Comparison of ENCODE assay signal across 10 mouse cellular contexts in the genomic region with DNA sequence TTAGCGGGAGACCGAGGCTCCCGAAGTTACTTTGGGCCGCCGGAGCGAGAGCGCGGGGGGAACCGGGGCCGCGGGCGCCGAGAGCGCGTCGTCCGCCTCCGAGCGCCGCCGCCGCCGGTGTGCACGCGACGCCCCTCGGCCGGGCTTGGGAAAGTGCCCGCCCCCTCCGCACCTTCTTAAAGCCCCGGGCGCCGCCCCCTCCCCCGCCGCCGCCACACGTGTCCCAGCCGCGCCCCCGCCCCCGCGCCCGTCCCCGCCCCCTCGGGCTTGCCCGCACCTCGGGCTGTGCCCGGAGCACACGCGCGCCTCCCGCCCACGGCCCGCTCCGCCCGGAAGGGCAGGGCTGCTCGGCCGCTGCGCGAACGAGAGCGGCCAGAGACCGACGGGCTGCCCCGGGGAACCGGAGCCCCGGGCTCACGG. TPM values are rescaled to one million over a fixed set of nuclear protein-coding genes. Genes with fewer than 3 reads are reported as not detected.
DNase-seq lines count a peak whose midpoint lies in the region; ATAC-seq lines count a peak whose summit lies in the region.
"Had no signal": no experiment of that assay in that cellular context is flagged by ENCODE, and none has a peak within 500 bp of the region (broad histone marks: within the 10 kb centered on the region; RNA-seq: fewer than 3 reads in every experiment).

A gene (minus strand): TSS at position 147 of the 420 bp plus-strand sequence.

- WGBS in neural tube, embryonic 14.5 days = 0% methylated on average over 19 of the region's 68 CpGs

- peak within 1 kb of the TSS; percentile 73 for H3K4me2 ChIP-seq in neural tube, embryonic 14.5 days (ENCODE audit: low read depth, low read length)

- peak; percentile 25 to 29 for DNase-seq in gastrocnemius, postnatal 4 days (ENCODE audit: low spot score in 2 of 2)
- no peak for DNase-seq in gastrocnemius, postnatal 14 days
- DNase-seq in ES-CJ7 (ENCODE audit: low read depth, low spot score) = peak; percentile 37
- DNase-seq in cerebellum, postnatal 4 days (ENCODE audit: low spot score in 2 of 2) = peak; percentile 46 to 81
- DNase-seq in heart, postnatal 14 days = peak; percentile 4 to 30
- peak; percentile 92 for DNase-seq in left cerebral cortex, postnatal 4 days

- peak; percentile 90 for ATAC-seq in neural tube, embryonic 14.5 days (ENCODE audit: low read depth)
- no peak for ATAC-seq in megakaryocyte-erythroid progenitor cell, adult 5-6 weeks (replicated peaks; ENCODE audit: low FRiP score, low TSS enrichment, poor library complexity, severe bottlenecking)

- H3K36me3 ChIP-seq in neural tube, embryonic 14.5 days (ENCODE audit: control insufficient read depth, insufficient read depth, low read length) = no peaks in the 10 kb centered on the region

- peak within 1 kb of the TSS; percentile 62 for H3K4me3 ChIP-seq in neural tube, embryonic 14.5 days (ENCODE audit: low read depth, low read length)

- peaks cover 8% of the 10 kb centered on the region for H3K4me1 ChIP-seq in neural tube, embryonic 14.5 days (ENCODE audit: control insufficient read depth, insufficient read depth, low read length)

- peak within 1 kb of the TSS; percentile 83 for H3K9ac ChIP-seq in neural tube, embryonic 14.5 days (replicated peaks; ENCODE audit: low read depth, low read length)

- H3K27ac ChIP-seq in neural tube, embryonic 14.5 days (ENCODE audit: low read depth, low read length) = peak within 1 kb of the TSS; percentile 92
- H3K27ac ChIP-seq: macrophage had no signal

- intact Hi-C loops in gastrocnemius, postnatal 14 days (cut with DNase I; ENCODE audit: low total_unique reads) = no loop called here
- intact Hi-C loops in heart, postnatal 14 days (cut with DNase I) = no loop called here
- intact Hi-C loops in left cerebral cortex, postnatal 4 days (cut with DNase I) = loop anchor here (10.0 kb wide), 1 partner anchor 410 kb away; no protein-coding TSS in a partner anchor

- H3K27me3 ChIP-seq in neural tube, embryonic 14.5 days (ENCODE audit: control insufficient read depth, insufficient read depth, low read length) = no peaks in the 10 kb centered on the region
- H3K27me3 ChIP-seq: CH12.LX had no signal

- H3K9me3 ChIP-seq in neural tube, embryonic 14.5 days (ENCODE audit: control insufficient read depth, low read length) = no peaks in the 10 kb centered on the region

RNA-seq across cellular contexts. Expression of the gene that starts here (rescaled TPM):
- total RNA-seq in gastrocnemius, postnatal 4 days (2021) = 10 to 100 TPM; 11.0 to 13.5 TPM
- total RNA-seq in gastrocnemius, postnatal 14 days (2021) = 1 to 10 TPM; 2.0 to 5.1 TPM
- 1 to 10 TPM; 3.7 to 4.6 TPM for total RNA-seq in heart, postnatal 14 days (2021)
- total RNA-seq in left cerebral cortex, postnatal 4 days (2021) = 100 to 1,000 TPM; 170 to 177 TPM
- 118 and 125 TPM in 2 replicates for polyA plus RNA-seq in neural tube, embryonic 14.5 days (2014; fragmentation: Nextera tagmentation; extraction: Ambion mirVana)
- total RNA-seq in megakaryocyte-erythroid progenitor cell, adult 5-6 weeks (2014; fragmentation: Nextera tagmentation) = 0.59 TPM in 1 of 2 replicates, not detected in the other
- total RNA-seq in megakaryocyte-erythroid progenitor cell, adult 5-6 weeks (2017) = 0.61 TPM in 1 of 2 replicates, not detected in the other
- polyA plus RNA-seq: macrophage had no signal

Comparison
In these comparisons a context has a peak if more than half of its experiments do, and no peak if none do; other contexts are left out.
1. RNA of the gene that starts here (total RNA-seq): 170 to 177 TPM in left cerebral cortex, postnatal 4 days; 11.0 to 13.5 TPM in gastrocnemius, postnatal 4 days, 2.0 to 5.1 TPM in gastrocnemius, postnatal 14 days, 3.7 to 4.6 TPM in heart, postnatal 14 days and 0.59 to 0.61 TPM in megakaryocyte-erythroid progenitor cell, adult 5-6 weeks; every median in the first group is over 10 times any median in the second.